Mouse (Mus musculus) kidney, embryonic 14.5 days (tissue): ENCODE results near the gene Mad2l1. TPM values are rescaled to one million over a fixed set of nuclear protein-coding genes. Genes with fewer than 3 reads are reported as not detected.

Source experiments
- ATAC-seq: fragments of 200-750 bp; cut with Nextera tagmentation; 2 replicates; pipeline ENCODE4 v1.8.0; 2017; ENCODE audit warnings: moderate number of reproducible peaks, mild to moderate bottlenecking, moderate TSS enrichment, moderate library complexity; ENCODE audit not compliant: low FRiP score, low TSS enrichment
- H3K27ac ChIP-seq: fragments of 300-500 bp; sonication (generic); 2 replicates; pipeline ENCODE4 v1.5.1; 2014; ENCODE audit warnings: low read depth, mild to moderate bottlenecking, low read length, moderate library complexity, mixed read lengths
- H3K27me3 ChIP-seq: fragments of 300-500 bp; sonication (generic); 2 replicates; pipeline ENCODE4 v1.6.1; 2014; ENCODE audit warnings: mild to moderate bottlenecking, low read length; ENCODE audit not compliant: control insufficient read depth, insufficient read depth
- H3K36me3 ChIP-seq: fragments of 300-500 bp; sonication (generic); 2 replicates; pipeline ENCODE4 v1.6.1; 2014; ENCODE audit warnings: low read length, mixed read lengths; ENCODE audit not compliant: control insufficient read depth, insufficient read depth
- H3K4me1 ChIP-seq: fragments of 300-500 bp; sonication (generic); 2 replicates; pipeline ENCODE4 v1.6.1; 2014; ENCODE audit warnings: low read length, mixed read lengths; ENCODE audit not compliant: control insufficient read depth, insufficient read depth
- H3K4me2 ChIP-seq: fragments of 300-500 bp; sonication (generic); replicated peaks from 2 replicates; pipeline ENCODE4 v1.6.1; 2014; ENCODE audit warnings: low read depth, mild to moderate bottlenecking, low read length
- H3K4me3 ChIP-seq: fragments of 300-500 bp; sonication (generic); 2 replicates; pipeline ENCODE4 v1.5.1; 2014; ENCODE audit warnings: mild to moderate bottlenecking, low read length
- H3K9ac ChIP-seq: fragments of 300-500 bp; sonication (generic); 2 replicates; pipeline ENCODE4 v1.6.1; 2014; ENCODE audit warnings: low read depth, mild to moderate bottlenecking, low read length, moderate library complexity
- H3K9me3 ChIP-seq: fragments of 300-500 bp; sonication (generic); 2 replicates; pipeline ENCODE4 v1.6.1; 2016; ENCODE audit warnings: low read length; ENCODE audit not compliant: control insufficient read depth
- WGBS: fragments of 180-500 bp; shearing (Covaris S2); extraction: QIAGEN DNeasy Blood & Tissue Kit; methylation state at CpG from one replicate; pipeline ENCODE4 v1.1.7; 2014; 5-methylcytosine and 5-hydroxymethylcytosine counted together
- polyA plus RNA-seq: library from polyadenylated mRNA; unstranded; fragments of >200 nt; fragmentation: Nextera tagmentation; extraction: Ambion mirVana; gene quantifications from 2 replicates; pipeline ENCODE4 v1.2.1, GENCODE M21; 2014

The Mad2l1 gene
- 128 and 138 TPM in 2 replicates for polyA plus RNA-seq

DNA sequence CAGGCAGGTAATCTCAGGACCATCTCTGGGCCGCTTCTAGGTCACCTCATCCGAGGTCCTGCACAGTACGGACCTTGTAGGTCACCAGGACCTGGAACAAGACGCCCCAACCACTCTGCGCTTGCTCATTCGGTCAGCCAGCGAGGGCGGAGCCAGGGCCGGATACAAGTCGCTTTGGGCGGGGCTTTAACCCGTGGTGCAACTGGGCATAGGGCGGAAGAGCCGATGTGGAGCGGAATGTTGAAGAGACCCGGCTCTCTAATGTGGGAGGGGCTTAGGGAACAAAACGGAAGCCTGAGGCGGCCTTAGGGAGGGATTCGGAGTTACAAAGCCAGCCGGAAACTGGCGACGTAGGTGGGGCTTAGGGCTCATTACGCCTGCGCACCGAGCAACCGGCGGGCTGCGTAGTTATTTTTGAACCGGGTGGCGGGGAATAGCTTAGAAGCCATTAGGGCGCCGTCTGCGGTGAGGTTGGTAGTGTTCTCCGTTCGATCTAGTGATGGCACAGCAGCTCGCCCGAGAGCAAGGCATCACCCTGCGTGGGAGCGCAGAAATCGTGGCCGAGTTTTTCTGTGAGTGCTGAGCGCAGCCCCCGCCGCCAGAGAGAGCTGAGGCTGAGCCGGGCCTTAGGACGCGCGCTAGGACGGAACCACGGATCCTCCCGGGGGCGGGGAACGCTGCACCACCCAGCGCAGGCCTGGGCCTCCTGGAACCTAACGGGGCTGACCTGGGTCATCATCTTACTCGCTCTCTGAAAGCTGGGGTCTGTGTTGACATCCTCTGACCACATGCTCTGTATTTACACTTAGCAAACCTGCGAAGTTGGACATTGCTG, at the start of gene Mad2l1:
Gene Mad2l1 (plus strand): TSS at position 363 of the 835 bp plus-strand sequence.
- Histone ChIP-seq H3K9me3 (no peaks in the 10 kb centered on the region), H3K27ac (peak within 1 kb of the TSS; percentile 69)
- under 1% methylated on average over 57 of the region's 57 CpGs for WGBS

DNA sequence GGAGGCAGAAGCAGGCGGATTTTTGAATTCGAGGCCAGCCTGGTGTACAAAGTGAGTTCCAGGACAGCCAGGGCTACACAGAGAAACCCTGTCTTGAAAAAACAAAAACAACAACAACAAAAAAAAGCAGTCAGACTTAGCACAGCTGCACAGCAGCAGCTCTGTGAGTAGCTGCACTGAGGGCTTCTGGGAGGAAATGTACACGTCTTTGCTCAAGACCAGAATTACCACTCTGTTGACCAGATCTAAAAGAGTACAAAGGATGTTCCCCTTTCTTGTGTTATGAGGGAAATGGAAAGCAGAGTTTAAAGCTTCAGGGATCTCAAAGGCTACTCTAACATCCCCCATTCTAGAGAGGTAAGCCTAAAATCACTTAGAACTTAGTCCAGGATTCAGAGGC, 41.5 kb upstream of the Mad2l1 start:
- Histone ChIP-seq H3K27me3 (no peaks in the 10 kb centered on the region), H3K4me3 (no peak overlapping the region), H3K36me3 (no peaks in the 10 kb centered on the region), H3K27ac (no peak overlapping the region), H3K9ac (no peak overlapping the region), H3K4me1 (no peaks in the 10 kb centered on the region), H3K4me2 (no peak overlapping the region), H3K9me3 (no peaks in the 10 kb centered on the region; the same call in 1 of the 2 replicates)
- no peak for ATAC-seq
- 81% methylated on average over 3 of the region's 3 CpGs for WGBS

More for the DNA sequence above, at the start of gene Mad2l1:
- peak; percentile 99 for ATAC-seq
- peaks cover 14% of the 10 kb centered on the region for H3K36me3 ChIP-seq
- no peaks in the 10 kb centered on the region for H3K27me3 ChIP-seq
- H3K4me1 ChIP-seq = peaks cover 12% of the 10 kb centered on the region; the same call in 1 of the 2 replicates
- peak within 1 kb of the TSS; percentile 54 for H3K4me3 ChIP-seq
- H3K4me2 ChIP-seq = peak within 1 kb of the TSS; percentile 58
- H3K9ac ChIP-seq = peak within 1 kb of the TSS; percentile 73

DNA sequence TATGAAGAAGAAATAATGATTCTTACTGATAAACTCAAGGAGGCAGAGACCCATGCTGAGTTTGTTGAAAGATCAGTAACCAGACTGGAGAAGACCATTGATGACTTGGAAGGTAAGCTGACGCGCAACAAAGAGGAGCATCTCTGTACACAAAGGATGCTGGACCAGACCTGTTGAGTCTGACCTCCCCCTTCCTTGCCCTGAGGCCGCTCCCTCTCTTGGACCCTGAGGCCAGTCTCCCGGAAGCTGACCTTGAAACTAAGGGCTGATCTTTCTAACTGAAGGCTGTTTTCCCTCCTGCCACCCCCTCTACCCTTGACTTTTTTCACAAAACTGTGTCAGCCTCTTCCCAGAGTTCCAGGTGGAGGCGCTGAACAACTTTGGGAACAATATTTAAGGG, 18.8 kb upstream of the Mad2l1 start:
- Histone ChIP-seq H3K27ac (no peak overlapping the region), H3K27me3 (no peaks in the 10 kb centered on the region), H3K4me2 (no peak overlapping the region), H3K9me3 (no peaks in the 10 kb centered on the region), H3K9ac (no peak overlapping the region), H3K36me3 (no peaks in the 10 kb centered on the region), H3K4me1 (no peaks in the 10 kb centered on the region), H3K4me3 (no peak overlapping the region)
- ATAC-seq = no peak
- 97% methylated on average over 5 of the region's 5 CpGs for WGBS

DNA sequence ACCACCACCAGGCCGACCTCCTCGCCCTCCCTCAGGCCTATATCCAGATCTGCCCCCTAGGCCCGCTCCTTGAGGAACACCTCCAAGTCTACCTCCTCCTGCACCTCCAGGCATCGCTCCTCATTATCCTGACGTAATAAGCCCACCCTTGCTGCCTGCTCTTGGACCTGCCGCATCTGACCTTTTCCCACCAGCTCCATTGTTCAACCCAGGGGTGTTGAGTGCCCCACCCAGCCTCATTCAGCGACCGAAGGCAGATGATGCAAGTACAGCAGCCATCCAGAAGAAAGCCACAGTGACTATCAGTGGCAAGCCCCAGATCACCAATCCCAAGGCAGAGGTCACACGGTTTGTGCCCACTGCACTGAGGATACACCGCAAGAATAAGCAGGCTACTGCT, 6.8 kb upstream of the Mad2l1 start:
- Histone ChIP-seq H3K27ac (no peak overlapping the region), H3K36me3 (no peaks in the 10 kb centered on the region), H3K4me2 (no peak overlapping the region), H3K4me1 (no peaks in the 10 kb centered on the region), H3K27me3 (no peaks in the 10 kb centered on the region), H3K9ac (no peak overlapping the region), H3K4me3 (no peak overlapping the region), H3K9me3 (no peaks in the 10 kb centered on the region)
- WGBS = 94% methylated on average over 10 of the region's 10 CpGs
- no peak for ATAC-seq

DNA sequence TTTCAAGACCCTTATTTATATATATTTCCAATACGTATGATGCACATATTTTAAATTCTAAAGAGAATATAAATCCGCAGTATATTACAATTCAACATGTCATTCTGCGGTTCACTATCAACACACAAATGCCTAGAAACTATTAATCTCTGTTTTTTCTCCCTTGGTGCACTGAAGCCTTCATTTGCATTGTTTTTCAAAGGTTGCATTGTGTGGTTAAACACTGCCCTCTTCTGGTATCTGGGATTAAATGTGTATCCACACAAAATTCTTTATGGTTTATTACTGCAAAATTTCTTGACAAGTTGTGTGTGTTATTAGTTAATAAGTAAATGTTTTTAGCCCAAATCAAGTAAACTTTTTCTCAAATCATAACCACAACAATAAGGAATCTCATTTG, 1.9 kb upstream of the Mad2l1 start:
- ATAC-seq = no peak
- H3K27ac ChIP-seq = no peak overlapping the region
- no peak overlapping the region for H3K4me3 ChIP-seq
- H3K9me3 ChIP-seq = no peaks in the 10 kb centered on the region
- H3K9ac ChIP-seq = no peak overlapping the region
- no peaks in the 10 kb centered on the region for H3K36me3 ChIP-seq
- peaks cover 12% of the 10 kb centered on the region; the same call in 1 of the 2 replicates for H3K4me1 ChIP-seq
- H3K27me3 ChIP-seq = no peaks in the 10 kb centered on the region
- no peak overlapping the region for H3K4me2 ChIP-seq
- WGBS = 33% methylated on average over 3 of the region's 3 CpGs

DNA sequence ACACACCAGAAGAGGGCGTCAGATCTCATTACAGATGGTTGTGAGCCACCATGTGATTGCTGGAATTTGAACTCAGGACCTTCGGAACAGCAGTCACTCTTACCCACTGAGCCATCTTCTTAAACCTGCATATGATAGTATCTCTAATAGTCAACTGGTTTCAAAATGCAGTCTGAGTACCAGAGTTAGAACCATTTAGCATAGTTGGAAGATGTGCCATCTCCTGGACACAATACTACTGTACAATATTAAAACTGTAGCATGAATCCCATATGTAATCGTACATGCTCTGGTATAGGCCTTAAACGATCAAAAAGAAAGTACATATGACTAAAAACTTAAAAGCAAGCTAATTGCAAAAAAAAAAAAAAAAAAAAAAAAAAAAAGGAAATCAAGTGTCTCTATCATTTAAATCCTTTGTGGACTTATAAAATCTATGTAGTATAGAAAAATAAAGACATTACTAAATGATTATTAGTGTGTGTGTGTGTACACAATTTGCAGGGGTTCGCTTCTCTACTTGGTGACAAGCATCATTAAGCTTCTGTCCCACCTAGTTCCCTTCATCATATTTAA, 736 bp upstream of the Mad2l1 start:
- peak overlapping the region; percentile 69 for H3K27ac ChIP-seq
- 79% methylated on average over 5 of the region's 5 CpGs for WGBS

DNA sequence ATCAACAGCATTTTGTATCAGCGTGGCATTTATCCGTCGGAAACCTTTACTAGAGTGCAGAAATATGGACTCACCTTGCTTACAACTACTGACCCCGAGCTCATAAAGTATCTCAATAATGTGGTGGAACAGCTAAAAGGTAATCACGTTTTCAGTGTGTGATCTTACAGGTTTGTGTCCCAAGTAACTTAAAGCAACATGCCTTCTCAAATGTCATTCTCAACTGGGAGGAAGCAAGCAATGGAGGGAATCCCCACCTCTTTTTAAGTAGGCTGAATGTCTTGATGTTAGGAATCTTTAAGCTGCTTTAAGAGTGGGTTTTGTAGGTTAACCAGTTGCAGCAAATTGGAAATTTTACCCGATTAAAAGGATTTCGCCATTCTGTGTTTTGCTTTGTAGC, 776 bp downstream of the Mad2l1 start:
- Histone ChIP-seq H3K27me3 (no peaks in the 10 kb centered on the region), H3K4me3 (peak overlapping the region; percentile 54), H3K9me3 (no peaks in the 10 kb centered on the region), H3K4me1 (peaks cover 12% of the 10 kb centered on the region; the same call in 1 of the 2 replicates), H3K4me2 (peak overlapping the region; percentile 58), H3K9ac (peak overlapping the region; percentile 73), H3K36me3 (peaks cover 20% of the 10 kb centered on the region), H3K27ac (peak overlapping the region; percentile 37; the same call in 1 of the 2 replicates)
- WGBS = 16% methylated on average over 7 of the region's 7 CpGs
- ATAC-seq = no peak

More for the DNA sequence above, 736 bp upstream of the Mad2l1 start:
- Histone ChIP-seq H3K9ac (peak overlapping the region; percentile 52), H3K36me3 (peaks cover 6% of the 10 kb centered on the region), H3K4me2 (peak overlapping the region; percentile 51), H3K4me3 (peak overlapping the region; percentile 54), H3K4me1 (peaks cover 12% of the 10 kb centered on the region; the same call in 1 of the 2 replicates), H3K9me3 (no peaks in the 10 kb centered on the region), H3K27me3 (no peaks in the 10 kb centered on the region)
- no peak for ATAC-seq

DNA sequence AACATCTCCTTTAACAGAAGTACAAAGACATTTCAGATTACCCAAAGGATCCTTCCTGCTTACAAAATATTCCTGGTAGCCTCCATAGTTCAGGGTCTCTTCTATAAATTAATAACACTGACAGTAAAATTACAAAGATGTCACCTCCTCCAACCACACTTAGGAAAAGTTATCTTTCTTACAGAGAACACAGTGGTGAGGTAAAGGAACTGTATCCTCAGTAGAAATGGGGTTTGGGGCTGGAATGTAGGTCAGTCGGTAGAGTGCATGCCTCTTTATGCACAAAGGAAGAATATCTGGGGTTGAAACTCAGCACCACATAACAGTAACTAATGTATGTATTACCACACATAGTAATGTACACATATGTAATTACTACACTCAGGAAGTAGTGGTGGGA, 24.8 kb downstream of the Mad2l1 start, which contains the start of gene Vmn1r32:
Gene Vmn1r32 (minus strand): TSS at position 101 of the 400 bp plus-strand sequence.
- WGBS = 85% methylated on average over 1 of the region's 1 CpGs
- no peaks in the 10 kb centered on the region for H3K27me3 ChIP-seq
- no peaks in the 10 kb centered on the region for H3K4me1 ChIP-seq
- no peak within 1 kb of the TSS for H3K27ac ChIP-seq
- H3K9ac ChIP-seq = no peak within 1 kb of the TSS
- ATAC-seq = no peak
- H3K4me2 ChIP-seq = no peak within 1 kb of the TSS
- no peaks in the 10 kb centered on the region for H3K9me3 ChIP-seq
- no peak within 1 kb of the TSS for H3K4me3 ChIP-seq
- H3K36me3 ChIP-seq = no peaks in the 10 kb centered on the region

DNA sequence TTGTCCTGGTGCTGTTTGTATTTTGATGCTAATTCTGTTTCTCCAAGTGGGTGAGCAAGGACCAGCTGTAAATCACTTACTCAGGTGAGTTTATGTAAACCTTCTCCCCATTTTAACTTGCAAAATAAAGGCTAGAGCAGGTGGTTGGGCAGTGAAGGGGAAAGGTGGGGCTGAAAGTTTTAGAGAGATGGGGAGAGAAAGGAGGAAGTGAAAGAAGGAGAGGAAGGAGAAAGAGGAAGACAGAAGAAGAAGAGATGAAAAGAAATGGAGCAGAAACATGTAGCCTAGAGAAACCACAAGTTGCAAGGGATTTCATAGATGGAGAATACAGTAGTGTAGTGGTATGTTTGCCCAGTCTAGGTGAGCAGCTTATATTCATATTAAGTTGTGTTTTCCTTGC, 60.6 kb downstream of the Mad2l1 start:
- no peaks in the 10 kb centered on the region for H3K36me3 ChIP-seq
- no peaks in the 10 kb centered on the region for H3K4me1 ChIP-seq
- H3K9me3 ChIP-seq = no peaks in the 10 kb centered on the region
- no peak overlapping the region for H3K9ac ChIP-seq
- H3K4me3 ChIP-seq = no peak overlapping the region
- ATAC-seq = no peak
- no peak overlapping the region for H3K27ac ChIP-seq
- H3K27me3 ChIP-seq = no peaks in the 10 kb centered on the region
- H3K4me2 ChIP-seq = no peak overlapping the region
